Mouse (Mus musculus) MEL (cell line): ENCODE measurements at regions not wholly inside any gene's neighbourhood (a gene's known extent, or its start where the extent isn't known, plus 50 kb on each side); places are given as distances from the start of the nearest gene placed in this dataset.

Experiments
- MXI1 ChIP-seq: IDR thresholded peaks from 2 replicates; pipeline ENCODE4 v1.6.1; 2011; ENCODE audit warnings: mild to moderate bottlenecking, low read depth, low read length, improper control_type of control experiment
- POLR2A ChIP-seq, 2 experiments: IDR thresholded peaks; 2 replicates each; pipeline ENCODE4 v1.6.1; 2011 to 2012; ENCODE audit warnings: low read length in 2 of 2, mild to moderate bottlenecking in 2 of 2, control low read depth in 1 of 2, improper control_type of control experiment in 1 of 2, low read depth in 1 of 2, moderate library complexity in 1 of 2; ENCODE audit not compliant: control insufficient read depth in 1 of 2, insufficient read depth in 1 of 2, poor library complexity in 1 of 2

- no peak for TF ChIP-seq POLR2A (IDR thresholded peaks at IDR 0.05; ENCODE audit: control insufficient read depth in 1 of 2, insufficient read depth in 1 of 2, low read depth in 1 of 2, low read length in 2 of 2, poor library complexity in 1 of 2)
- TF ChIP-seq MXI1 = no peak
These were observed 143.1 kb upstream of the Ppargc1a start for GRCm38 (mm10) chr5:51710664-51711063.
